Mouse (Mus musculus): ENCODE measurements around the gene Sap30l. TPM values are rescaled to one million over a fixed set of nuclear protein-coding genes. Genes with fewer than 3 reads are reported as not detected.

The Sap30l gene
- polyA plus RNA-seq, 1 experiment from 2014 or later, result 11.6 TPM

- Histone ChIP-seq H3K4me1 (no peaks in the 10 kb centered on the region), H3K36me3 (no peaks in the 10 kb centered on the region), H3K4me2 (no peak overlapping the region), H3K27ac (no peak overlapping the region), H3K9me3 (no peaks in the 10 kb centered on the region), H3K4me3 (no peak overlapping the region), H3K9ac (no peak overlapping the region), H3K27me3 (no peaks in the 10 kb centered on the region)
- 55% methylated on average over 6 of the region's 6 CpGs for WGBS
- no peak for ATAC-seq (ENCODE audit: borderline replicate concordance, extremely low read depth, low FRiP score, low TSS enrichment)
Measured at GRCm38 (mm10) chr11:57775868-57776267, 25.6 kb upstream of the Sap30l start.

DNA sequence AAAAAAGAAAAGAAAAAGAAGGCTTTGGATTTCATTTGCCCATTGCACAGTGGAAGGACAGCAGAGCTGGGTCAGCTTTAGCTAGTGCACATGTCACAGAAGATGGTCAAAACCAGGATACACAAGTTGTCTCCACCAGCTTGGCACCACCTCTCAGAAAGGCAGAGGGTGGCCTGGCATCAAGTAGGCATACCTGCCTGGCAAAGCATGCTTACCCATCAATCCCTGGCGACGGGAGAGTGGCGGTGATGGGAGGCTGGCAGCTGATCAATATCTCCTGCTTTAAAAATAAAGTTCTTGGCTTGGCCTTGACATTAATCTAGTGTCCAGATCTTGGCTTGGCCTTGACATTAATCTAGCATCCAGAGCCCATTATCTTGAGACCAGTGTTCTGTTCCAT lies 24.9 kb upstream of the Sap30l start:
- Histone ChIP-seq H3K4me3 (no peak overlapping the region), H3K4me2 (no peak overlapping the region), H3K9ac (no peak overlapping the region), H3K9me3 (no peaks in the 10 kb centered on the region), H3K4me1 (no peaks in the 10 kb centered on the region), H3K27me3 (no peaks in the 10 kb centered on the region), H3K27ac (no peak overlapping the region), H3K36me3 (no peaks in the 10 kb centered on the region)
- ATAC-seq (ENCODE audit: borderline replicate concordance, extremely low read depth, low FRiP score, low TSS enrichment), result no peak
- WGBS, result 90% methylated on average over 3 of the region's 3 CpGs

GRCm38 (mm10) chr11:57778349-57778748 lies 23.1 kb upstream of the Sap30l start:
- no peak overlapping the region for H3K4me2 ChIP-seq
- H3K27ac ChIP-seq, result no peak overlapping the region
- no peak for ATAC-seq (ENCODE audit: borderline replicate concordance, extremely low read depth, low FRiP score, low TSS enrichment)
- no peaks in the 10 kb centered on the region for H3K9me3 ChIP-seq
- H3K27me3 ChIP-seq, result no peaks in the 10 kb centered on the region
- no peak overlapping the region for H3K9ac ChIP-seq
- H3K4me1 ChIP-seq, result no peaks in the 10 kb centered on the region
- H3K4me3 ChIP-seq, result no peak overlapping the region
- 16% methylated on average over 5 of the region's 5 CpGs for WGBS
- H3K36me3 ChIP-seq, result no peaks in the 10 kb centered on the region

GRCm38 (mm10) chr11:57779824-57780223 lies 21.6 kb upstream of the Sap30l start:
- no peak overlapping the region for H3K4me2 ChIP-seq
- H3K4me1 ChIP-seq, result no peaks in the 10 kb centered on the region
- H3K36me3 ChIP-seq, result no peaks in the 10 kb centered on the region
- no peak for ATAC-seq (ENCODE audit: borderline replicate concordance, extremely low read depth, low FRiP score, low TSS enrichment)
- H3K27me3 ChIP-seq, result no peaks in the 10 kb centered on the region
- H3K9me3 ChIP-seq, result no peaks in the 10 kb centered on the region
- H3K4me3 ChIP-seq, result no peak overlapping the region
- H3K9ac ChIP-seq, result no peak overlapping the region
- 80% methylated on average over 14 of the region's 14 CpGs for WGBS
- no peak overlapping the region for H3K27ac ChIP-seq

DNA sequence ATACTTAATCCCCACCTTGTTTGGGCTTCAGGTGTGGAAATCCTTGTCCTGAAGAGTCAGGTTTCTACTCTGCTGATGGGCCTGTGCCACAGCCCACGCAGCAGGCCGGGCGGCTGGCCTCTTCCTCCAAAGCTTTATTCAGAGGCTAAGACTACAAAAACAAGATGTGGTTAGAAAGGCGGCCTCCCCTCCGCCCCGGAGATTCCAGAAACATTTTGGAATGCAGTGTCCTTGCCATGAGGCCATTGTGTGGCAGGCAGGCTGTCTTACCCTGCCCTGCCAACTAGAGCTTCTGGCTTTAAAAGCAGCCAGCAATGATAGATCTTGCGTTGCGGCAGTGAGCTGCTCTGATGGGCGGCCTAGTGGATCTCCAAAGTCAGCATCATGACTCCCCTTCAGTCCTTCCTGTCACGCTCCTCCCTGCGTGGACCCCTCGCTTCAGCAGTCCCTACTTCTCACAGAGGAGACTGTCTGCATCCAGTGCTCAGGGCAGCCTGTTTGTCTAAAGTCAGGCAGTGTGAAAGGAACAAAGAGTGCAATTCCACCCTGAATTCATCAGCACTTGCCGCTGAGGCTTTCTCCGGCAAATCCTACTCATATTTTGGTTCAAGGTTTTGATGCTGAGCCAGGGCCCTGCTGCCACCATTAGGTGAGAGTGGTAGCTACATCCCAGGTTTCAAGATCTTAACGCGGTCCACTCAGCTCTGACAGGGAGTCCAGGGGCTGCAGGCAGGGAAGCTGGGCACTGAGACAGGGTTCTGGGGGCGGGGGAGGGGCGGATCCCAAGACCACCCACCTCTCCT lies 14.6 kb upstream of the Sap30l start:
- Histone ChIP-seq H3K9me3 (no peaks in the 10 kb centered on the region), H3K27ac (no peak overlapping the region), H3K4me2 (no peak overlapping the region), H3K36me3 (no peaks in the 10 kb centered on the region), H3K9ac (no peak overlapping the region), H3K4me1 (no peaks in the 10 kb centered on the region), H3K4me3 (no peak overlapping the region), H3K27me3 (no peaks in the 10 kb centered on the region)
- ATAC-seq (ENCODE audit: borderline replicate concordance, extremely low read depth, low FRiP score, low TSS enrichment), result no peak
- WGBS, result 47% methylated on average over 18 of the region's 18 CpGs

DNA sequence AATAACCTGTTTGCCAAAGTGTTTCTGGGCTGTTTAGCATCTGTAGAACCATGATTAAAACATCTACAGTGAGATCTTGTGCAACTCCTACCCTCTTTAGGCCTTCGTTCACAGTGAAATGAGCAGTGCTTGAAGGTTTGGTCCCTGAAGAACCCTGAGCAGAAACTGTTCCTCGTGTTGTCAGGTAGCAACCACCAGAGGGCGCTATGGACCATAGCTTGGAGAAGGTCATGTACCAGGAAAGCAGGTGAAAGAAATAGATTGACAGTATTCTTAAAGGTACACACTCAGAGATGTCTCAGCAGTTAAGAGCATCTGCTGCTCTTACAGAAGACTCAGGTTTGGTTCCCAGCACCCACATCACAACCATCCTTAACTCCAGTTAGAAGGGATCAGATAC lies 13.5 kb upstream of the Sap30l start:
- no peak overlapping the region for H3K4me3 ChIP-seq
- H3K4me2 ChIP-seq, result no peak overlapping the region
- H3K4me1 ChIP-seq, result no peaks in the 10 kb centered on the region
- no peak overlapping the region for H3K9ac ChIP-seq
- H3K36me3 ChIP-seq, result no peaks in the 10 kb centered on the region
- no peaks in the 10 kb centered on the region for H3K27me3 ChIP-seq
- 36% methylated on average over 3 of the region's 3 CpGs for WGBS
- no peak for ATAC-seq (ENCODE audit: borderline replicate concordance, extremely low read depth, low FRiP score, low TSS enrichment)
- no peaks in the 10 kb centered on the region for H3K9me3 ChIP-seq
- H3K27ac ChIP-seq, result no peak overlapping the region

DNA sequence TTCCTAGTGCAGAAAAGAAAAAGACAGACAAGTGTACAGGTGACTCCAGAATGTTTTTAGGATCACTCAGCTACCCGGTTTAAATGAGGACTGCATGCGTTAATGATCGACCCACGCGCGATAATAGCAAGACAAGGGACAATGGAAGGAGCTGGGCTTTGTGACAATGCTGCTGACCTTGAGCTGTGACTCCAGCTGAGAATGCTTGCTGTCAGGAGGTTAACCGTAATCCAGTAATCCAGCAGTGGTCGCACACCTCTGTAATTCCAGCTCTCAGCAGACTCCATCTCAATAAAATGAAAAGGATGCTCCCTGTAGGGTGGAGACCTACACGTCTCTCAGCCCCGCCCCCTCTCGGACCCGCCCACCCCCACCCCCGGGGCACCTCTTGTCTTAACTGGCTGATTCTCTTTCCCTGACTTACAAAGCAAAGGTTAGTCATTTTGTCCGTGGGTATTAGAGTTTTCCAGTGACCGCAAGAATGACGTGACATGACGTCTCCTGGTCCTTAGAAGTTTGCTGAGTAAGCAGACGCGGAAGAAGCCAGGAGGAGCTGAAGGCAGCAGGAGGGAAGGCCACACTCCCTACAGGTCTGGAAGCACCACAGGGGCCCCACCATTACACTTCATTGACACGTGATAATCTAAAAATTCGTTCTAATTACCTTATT lies 10.4 kb upstream of the Sap30l start:
- 0 out of 2 replicates have a peak, but pooled peaks cover 2% of the 10 kb centered on the region for H3K4me1 ChIP-seq
- no peak overlapping the region for H3K9ac ChIP-seq
- H3K4me3 ChIP-seq, result no peak overlapping the region
- H3K27me3 ChIP-seq, result no peaks in the 10 kb centered on the region
- H3K27ac ChIP-seq, result no peak overlapping the region
- no peaks in the 10 kb centered on the region for H3K9me3 ChIP-seq
- 31% methylated on average over 21 of the region's 21 CpGs for WGBS
- ATAC-seq (ENCODE audit: borderline replicate concordance, extremely low read depth, low FRiP score, low TSS enrichment), result no peak
- H3K4me2 ChIP-seq, result no peak overlapping the region
- no peaks in the 10 kb centered on the region for H3K36me3 ChIP-seq

DNA sequence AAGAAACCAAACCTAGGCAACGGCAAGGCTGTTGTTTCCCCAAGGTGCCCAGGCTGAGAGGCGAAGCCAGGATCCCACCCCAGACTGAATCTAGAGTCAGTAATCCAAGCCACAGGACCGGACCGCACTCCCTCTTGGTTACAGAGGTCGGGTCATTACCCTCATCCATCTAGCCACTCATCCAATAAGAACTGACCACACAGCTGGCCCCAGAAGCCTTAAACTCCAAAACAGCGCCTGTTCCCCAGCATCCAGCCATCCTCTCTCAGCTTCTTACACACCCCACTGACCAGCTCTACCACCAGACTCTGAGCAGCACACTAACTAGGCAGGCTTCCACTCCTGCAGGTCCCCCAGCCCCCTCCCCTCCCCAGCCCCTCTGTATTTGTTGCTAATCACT lies 6.4 kb upstream of the Sap30l start:
- no peak overlapping the region for H3K4me2 ChIP-seq
- no peak overlapping the region for H3K27ac ChIP-seq
- ATAC-seq (ENCODE audit: borderline replicate concordance, extremely low read depth, low FRiP score, low TSS enrichment), result no peak

GRCm38 (mm10) chr11:57797828-57798227 lies 3.6 kb upstream of the Sap30l start:
- no peak overlapping the region for H3K9ac ChIP-seq
- no peaks in the 10 kb centered on the region for H3K27me3 ChIP-seq
- no peak overlapping the region for H3K4me3 ChIP-seq
- no peaks in the 10 kb centered on the region for H3K36me3 ChIP-seq
- 68% methylated on average over 9 of the region's 9 CpGs for WGBS
- ATAC-seq (ENCODE audit: borderline replicate concordance, extremely low read depth, low FRiP score, low TSS enrichment), result no peak
- no peak overlapping the region for H3K4me2 ChIP-seq
- peaks cover 21% of the 10 kb centered on the region for H3K4me1 ChIP-seq
- H3K9me3 ChIP-seq, result no peaks in the 10 kb centered on the region
- H3K27ac ChIP-seq, result no peak overlapping the region

More for the DNA sequence above, 6.4 kb upstream of the Sap30l start:
- no peaks in the 10 kb centered on the region for H3K9me3 ChIP-seq
- H3K4me1 ChIP-seq, result peaks cover 5% of the 10 kb centered on the region
- H3K36me3 ChIP-seq, result no peaks in the 10 kb centered on the region
- 43% methylated on average over 6 of the region's 6 CpGs for WGBS
- no peak overlapping the region for H3K9ac ChIP-seq
- no peak overlapping the region for H3K4me3 ChIP-seq
- H3K27me3 ChIP-seq, result no peaks in the 10 kb centered on the region

- no peak overlapping the region for H3K4me3 ChIP-seq
- 73% methylated on average over 10 of the region's 10 CpGs for WGBS
- H3K27ac ChIP-seq, result no peak overlapping the region
- no peaks in the 10 kb centered on the region for H3K9me3 ChIP-seq
- ATAC-seq (ENCODE audit: borderline replicate concordance, extremely low read depth, low FRiP score, low TSS enrichment), result no peak
- no peaks in the 10 kb centered on the region for H3K36me3 ChIP-seq
- H3K4me2 ChIP-seq, result no peak overlapping the region
- peaks cover 31% of the 10 kb centered on the region for H3K4me1 ChIP-seq
- no peak overlapping the region for H3K9ac ChIP-seq
- H3K27me3 ChIP-seq, result no peaks in the 10 kb centered on the region
Measured at GRCm38 (mm10) chr11:57799456-57799855, 2.0 kb upstream of the Sap30l start.

DNA sequence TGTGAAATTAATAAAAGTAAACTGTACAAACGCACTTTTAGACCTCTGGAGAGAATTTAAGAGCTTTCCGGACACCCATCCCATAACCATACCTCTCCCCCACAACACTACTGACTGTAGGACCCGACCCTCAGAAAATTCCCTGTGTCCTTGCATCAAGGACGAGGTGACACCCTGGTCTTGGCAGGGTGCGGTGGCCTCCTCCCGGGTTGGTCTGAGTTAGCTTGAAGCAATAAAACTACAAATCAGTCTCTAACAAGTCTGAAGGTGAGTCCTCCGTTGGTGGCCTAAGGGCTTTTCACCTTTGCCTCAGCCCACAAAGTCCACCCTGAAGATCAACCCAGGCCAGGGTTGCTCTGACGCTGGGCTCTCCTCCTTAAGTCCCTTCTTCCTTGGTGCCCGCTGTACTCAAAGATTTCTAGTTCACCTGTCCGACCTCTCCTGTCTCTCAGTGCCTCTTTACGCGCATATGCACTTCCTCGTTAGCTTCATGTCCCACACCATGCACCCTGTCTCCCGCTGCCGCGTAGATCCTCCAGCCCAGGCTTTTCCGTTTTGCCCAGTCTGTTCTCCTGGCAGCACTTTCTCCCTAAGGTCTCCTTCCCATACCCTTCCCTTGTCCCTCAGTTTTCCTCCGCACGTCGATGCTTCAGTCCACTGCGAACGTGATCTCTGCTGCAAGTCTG lies 1.0 kb upstream of the Sap30l start:
- Histone ChIP-seq H3K9ac (peak overlapping the region; percentile 83), H3K36me3 (no peaks in the 10 kb centered on the region), H3K27ac (peak overlapping the region; percentile 63; the same call in 1 of the 2 replicates), H3K27me3 (no peaks in the 10 kb centered on the region), H3K4me2 (peak overlapping the region; percentile 94), H3K4me3 (peak overlapping the region; percentile 98), H3K4me1 (peaks cover 31% of the 10 kb centered on the region), H3K9me3 (no peaks in the 10 kb centered on the region)
- no peak for ATAC-seq (ENCODE audit: borderline replicate concordance, extremely low read depth, low FRiP score, low TSS enrichment)
- 15% methylated on average over 22 of the region's 22 CpGs for WGBS

Data from lung, embryonic 15.5 days (tissue).